Mouse (Mus musculus) granulocyte monocyte progenitor cell, adult 5-6 weeks (primary cell): Measurements from ENCODE around the gene Trio. TPM values are rescaled to one million over a fixed set of nuclear protein-coding genes. Genes with fewer than 3 reads are reported as not detected.

ENCODE experiments used
- ATAC-seq: replicated peaks from 2 replicates; pipeline ENCODE4 v1.8.0; 2016; ENCODE audit warnings: mild to moderate bottlenecking, moderate TSS enrichment, inconsistent platforms; ENCODE audit not compliant: poor library complexity, severe bottlenecking
- total RNA-seq, 2 experiments: library from RNA; stranded (forward) in 1 of 2; stranded (reverse) in 1 of 2; fragments of 200-712, 200-1000 nt in 1 of 2; fragments of >200 nt in 1 of 2; fragmentation: Nextera tagmentation in 1 of 2; gene quantifications; 2 replicates each; pipeline ENCODE4 v1.2.3; 2014 to 2017

The Trio gene
- total RNA-seq, 2 experiments from 2014 or later: 25.9 to 40.2 TPM

- no peak for ATAC-seq
These were observed 71.3 kb downstream of the Trio start for GRCm38 (mm10) chr15:27954356-27954755.

- ATAC-seq: no peak
These were observed 72.1 kb downstream of the Trio start for GRCm38 (mm10) chr15:27953570-27953969.

- ATAC-seq: no peak
These were observed 74.5 kb downstream of the Trio start for GRCm38 (mm10) chr15:27951195-27951594.

- ATAC-seq: no peak
These were observed 76.5 kb downstream of the Trio start for GRCm38 (mm10) chr15:27949196-27949595.

- ATAC-seq: no peak
These were observed 77.8 kb downstream of the Trio start for GRCm38 (mm10) chr15:27947880-27948279.

DNA sequence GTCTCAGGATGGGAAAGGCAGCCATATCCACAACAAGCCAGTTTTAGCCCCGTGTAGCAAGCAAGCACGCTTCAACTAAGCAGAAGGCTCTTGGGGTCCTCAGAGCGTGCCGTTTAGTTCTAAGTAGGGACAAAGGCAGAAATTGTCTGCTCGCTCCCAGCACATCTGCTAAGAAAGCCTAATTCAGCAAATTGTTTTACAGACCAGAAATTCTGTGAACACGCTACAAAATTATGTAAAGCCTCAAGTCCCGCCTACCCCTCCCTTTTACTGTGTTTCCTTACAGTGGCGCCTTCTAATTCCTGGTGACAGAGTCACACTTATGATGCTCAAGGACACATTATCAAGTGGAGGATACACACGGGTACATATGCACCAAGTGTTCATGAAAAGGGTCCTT, 80.1 kb downstream of the Trio start:
- ATAC-seq: no peak

- ATAC-seq: no peak
These were observed 80.8 kb downstream of the Trio start for GRCm38 (mm10) chr15:27944898-27945297.

DNA sequence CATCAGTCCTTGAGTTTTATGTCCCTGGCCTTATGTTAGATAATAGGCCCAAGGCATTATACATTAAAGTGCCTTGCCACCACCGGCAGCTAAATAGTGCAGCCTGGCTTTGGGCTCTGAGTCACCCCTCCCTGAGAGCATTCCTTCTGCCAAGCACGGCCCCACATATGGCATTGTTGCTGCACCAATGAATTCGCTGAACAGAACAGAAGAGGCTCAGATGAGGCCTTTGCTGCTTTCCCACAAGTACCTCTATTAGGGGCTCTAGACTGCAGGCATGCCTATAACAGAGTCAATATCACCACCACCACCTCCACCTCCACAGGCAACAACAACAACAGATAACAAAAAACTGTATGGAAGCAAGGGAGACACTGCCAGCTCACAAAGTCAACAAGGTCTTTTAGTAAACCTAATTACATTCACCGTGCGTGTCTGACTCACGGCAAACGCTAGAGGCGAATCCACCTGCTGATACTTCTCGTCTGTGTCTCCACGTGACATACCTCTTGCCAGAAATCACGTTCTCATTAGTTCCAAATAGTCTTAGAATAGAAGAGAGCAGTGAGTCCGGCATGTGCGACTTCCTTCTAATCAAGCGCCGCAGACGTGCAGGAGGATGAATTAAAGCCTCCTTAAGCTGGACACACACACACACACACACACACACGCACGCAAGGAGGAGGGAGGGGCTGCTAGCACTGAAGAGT, 82.0 kb downstream of the Trio start:
- no peak for ATAC-seq

DNA sequence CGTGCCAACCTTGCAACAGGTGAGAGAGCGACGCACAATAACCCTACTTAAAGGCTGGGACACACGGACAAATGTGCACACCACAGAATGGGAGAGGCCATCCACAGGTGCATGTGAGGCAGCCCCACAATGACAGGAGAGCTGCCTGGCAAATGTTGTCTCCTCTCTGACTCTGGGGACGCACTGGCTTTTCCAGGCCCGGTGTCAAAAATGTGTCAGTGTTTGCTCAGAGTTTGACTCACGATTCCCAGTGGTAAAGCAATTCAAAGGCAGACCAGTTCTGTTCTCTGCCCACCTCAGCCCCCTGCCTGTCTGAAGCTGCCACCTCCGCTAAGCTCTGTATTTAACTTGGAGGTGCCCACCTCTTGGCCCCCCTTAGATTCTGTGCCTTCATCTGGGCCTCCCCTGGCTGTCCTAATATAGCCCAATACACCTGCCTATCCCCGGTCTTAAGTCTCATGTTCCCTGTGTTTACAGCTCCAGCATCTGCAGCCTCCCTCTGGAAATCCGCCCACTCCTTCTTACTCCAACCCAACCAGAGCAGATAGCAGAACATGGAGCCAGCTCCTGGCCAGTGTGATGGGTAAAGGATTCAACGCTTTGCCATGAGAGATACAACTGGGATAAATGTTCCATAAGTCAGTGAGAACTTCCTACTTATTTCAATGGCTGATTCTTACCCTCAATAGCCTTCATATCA, 83.3 kb downstream of the Trio start:
- ATAC-seq: no peak

- no peak for ATAC-seq
These were observed 84.2 kb downstream of the Trio start for GRCm38 (mm10) chr15:27941441-27941840.

DNA sequence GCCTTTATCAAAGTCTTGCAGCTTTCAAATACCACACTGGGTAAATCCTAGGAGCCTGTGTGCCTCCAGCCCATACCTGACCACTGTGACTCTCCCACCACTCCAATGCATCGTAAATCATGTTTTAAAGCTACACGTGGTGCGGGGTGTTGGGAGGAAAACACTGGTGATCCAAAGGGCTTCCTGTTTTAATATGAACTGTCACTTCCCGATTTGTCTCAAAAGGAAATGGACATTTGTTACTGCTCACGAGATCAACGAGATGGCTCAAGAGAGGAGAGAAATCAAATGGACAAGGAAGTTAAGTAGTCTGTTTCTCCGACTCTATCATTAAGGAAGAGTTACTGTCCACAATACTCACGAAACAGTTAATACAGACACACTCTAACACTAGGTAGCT, 84.6 kb downstream of the Trio start:
- peak; percentile 69 for ATAC-seq

GRCm38 (mm10) chr15:27940032-27940431, 85.6 kb downstream of the Trio start:
- no peak for ATAC-seq

DNA sequence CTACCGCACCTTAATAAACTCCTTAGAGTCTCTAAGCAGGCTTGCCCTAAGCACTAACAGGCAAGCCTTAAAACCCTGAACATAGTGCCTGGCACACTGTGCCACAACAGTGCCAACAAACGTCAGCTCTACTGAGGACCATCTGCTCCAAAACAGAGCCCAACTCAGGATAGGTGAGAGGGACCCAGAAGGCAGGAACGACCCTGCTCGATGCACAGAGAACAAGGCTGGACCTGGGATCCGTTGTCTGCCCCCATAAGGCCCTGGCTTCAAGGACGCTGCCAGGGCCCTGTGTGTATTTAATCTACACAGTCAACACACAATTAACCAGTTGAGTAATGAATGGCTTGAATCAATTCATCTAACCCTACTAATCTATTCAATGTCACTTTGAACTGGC, 86.8 kb downstream of the Trio start:
- no peak for ATAC-seq

DNA sequence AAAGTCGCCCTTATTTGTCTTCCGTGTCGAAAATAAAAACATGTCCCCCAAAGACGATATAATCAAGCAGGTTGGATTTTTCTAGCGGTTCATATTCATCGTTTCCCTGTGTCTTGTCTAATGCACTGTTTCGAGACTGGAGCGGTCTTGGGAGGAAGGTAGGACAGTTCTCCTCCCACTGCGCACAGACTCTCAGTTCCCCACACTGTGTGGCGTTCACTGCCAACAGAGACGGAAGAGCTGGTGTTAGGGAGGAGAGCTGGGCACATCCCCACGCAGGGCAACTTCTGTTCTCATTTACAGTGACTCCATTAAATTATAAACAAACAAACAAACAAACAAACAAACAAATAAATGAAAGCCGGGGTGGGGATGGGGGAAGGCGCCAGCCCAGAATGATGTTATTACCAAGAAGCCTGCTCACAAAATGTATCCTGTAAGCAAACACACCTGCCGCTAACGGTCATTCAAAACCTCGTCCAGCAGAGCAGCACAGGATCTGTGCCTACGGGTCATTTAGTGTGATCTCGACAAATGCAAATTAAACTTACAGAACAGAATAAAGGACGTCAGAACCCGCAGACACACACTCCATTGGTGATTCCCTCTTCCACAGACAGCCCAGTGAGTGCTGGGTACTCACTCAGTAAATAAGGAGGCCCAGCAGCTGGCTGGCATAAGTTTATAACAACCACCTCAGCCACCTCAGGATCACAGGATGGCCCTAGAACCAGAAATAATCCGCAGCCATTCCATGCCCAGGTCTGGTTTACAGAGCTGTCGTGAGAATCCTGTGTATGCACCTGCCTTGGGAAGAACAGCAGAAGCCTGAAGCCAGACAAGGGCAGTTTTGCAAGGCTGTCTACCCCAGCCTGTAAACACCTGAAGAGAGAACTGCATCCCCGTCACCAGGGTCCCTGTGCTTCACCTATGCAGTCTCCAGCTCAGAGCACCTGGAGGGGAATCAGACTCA, 87.5 kb downstream of the Trio start:
- ATAC-seq: peak; percentile 60

GRCm38 (mm10) chr15:27937003-27937860, 88.4 kb downstream of the Trio start:
- ATAC-seq: peak; percentile 79

- no peak for ATAC-seq
These were observed 89.6 kb downstream of the Trio start for GRCm38 (mm10) chr15:27935772-27936746.

- ATAC-seq: no peak
These were observed 92.4 kb downstream of the Trio start for GRCm38 (mm10) chr15:27933270-27933669.

GRCm38 (mm10) chr15:27931891-27932290, 93.8 kb downstream of the Trio start:
- ATAC-seq: no peak

DNA sequence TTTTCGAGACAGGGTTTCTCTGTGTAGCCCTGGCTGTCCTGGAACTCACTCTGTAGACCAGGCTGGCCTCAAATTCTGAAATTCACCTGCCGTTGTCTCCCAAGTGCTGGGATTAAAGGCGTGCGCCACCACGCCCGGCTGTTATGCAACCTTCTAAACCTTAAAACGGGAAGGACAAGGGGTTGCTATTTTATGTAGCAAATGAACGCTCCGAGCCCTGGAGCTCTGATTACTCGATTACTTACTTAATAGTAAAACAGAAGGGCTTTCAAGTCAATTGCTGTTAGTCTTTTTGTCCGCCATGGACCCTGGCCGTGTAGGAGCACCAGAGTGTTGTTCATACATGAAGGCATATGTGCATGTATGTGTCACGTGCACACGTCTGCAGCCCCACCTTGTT, 94.2 kb downstream of the Trio start:
- ATAC-seq: peak; percentile 43
